Mouse (Mus musculus): ENCODE results near the gene Zfp358. TPM values are rescaled to one million over a fixed set of nuclear protein-coding genes. Genes with fewer than 3 reads are reported as not detected.

Gene Zfp358
- total RNA-seq, 4 experiments from 2014 or later = 27.6 to 32.1 (median 28.0) TPM

Other genes with a start within 250 kb of the Zfp358 start
- 10 to 100 TPM; 49.8 to 58.2 (median 50.7) TPM for gene Insr, start 213.5 kb upstream of the Zfp358 start, total RNA-seq (2022)
- gene A430078G23Rik, start 139.7 kb upstream of the Zfp358 start, total RNA-seq (2022) = not detected
- 10 to 100 TPM; 38.5 to 56.8 (median 45.3) TPM for gene Arhgef18, start 100.1 kb upstream of the Zfp358 start, total RNA-seq (2022)
- 1 to 10 TPM in 2 of 4 experiments, under 1 TPM in 2; 0.70 to 2.1 (median 1.1) TPM for gene Pex11g, start 25.5 kb upstream of the Zfp358 start, total RNA-seq (2022)
- gene Tex45, start 22.3 kb upstream of the Zfp358 start, total RNA-seq (2022) = under 1 TPM in 2 of 4 experiments, not detected in 2; 0.49 to 0.52 TPM
- 10 to 100 TPM; 83.5 to 97.9 (median 89.6) TPM for gene Mcoln1, start 7.3 kb downstream of the Zfp358 start, total RNA-seq (2022)
- gene Pnpla6, start 22.2 kb downstream of the Zfp358 start, total RNA-seq (2022) = 100 to 1,000 TPM in 1 of 4 experiments, 10 to 100 TPM in 3; 66.7 to 102 (median 88.9) TPM
- under 1 TPM in 1 of 4 experiments, not detected in 3; 0.56 TPM for gene C330021F23Rik, start 74.9 kb downstream of the Zfp358 start, total RNA-seq (2022)
- 10 to 100 TPM; 31.9 to 34.0 (median 32.6) TPM for gene Camsap3, start 94.2 kb downstream of the Zfp358 start, total RNA-seq (2022)
- 10 to 100 TPM; 39.1 to 45.9 (median 41.4) TPM for gene Xab2, start 128.2 kb downstream of the Zfp358 start, total RNA-seq (2022)
- gene Pet100, start 128.4 kb downstream of the Zfp358 start, total RNA-seq (2022) = 100 to 1,000 TPM in 1 of 4 experiments, 10 to 100 TPM in 3; 42.2 to 100 (median 80.9) TPM
- gene Pcp2, start 132.4 kb downstream of the Zfp358 start, total RNA-seq (2022) = not detected
- 10 to 100 TPM; 59.8 to 87.1 (median 69.4) TPM for gene Stxbp2, start 137.8 kb downstream of the Zfp358 start, total RNA-seq (2022)
- 1 to 10 TPM in 1 of 4 experiments, under 1 TPM in 3; 0.61 to 1.3 (median 0.75) TPM for gene Retn, start 162.6 kb downstream of the Zfp358 start, total RNA-seq (2022)
- under 1 TPM in 2 of 4 experiments, not detected in 2; 0.25 to 0.31 TPM for gene Mcemp1, start 172.6 kb downstream of the Zfp358 start, total RNA-seq (2022)
- gene Fcor, start 179.2 kb downstream of the Zfp358 start, total RNA-seq (2022) = 10 to 100 TPM in 3 of 4 experiments, 1 to 10 TPM in 1; 9.9 to 18.1 (median 14.7) TPM
- 10 to 100 TPM; 26.3 to 31.4 (median 28.6) TPM for gene Trappc5, start 183.2 kb downstream of the Zfp358 start, total RNA-seq (2022)
- gene Fcer2a, start 201.0 kb downstream of the Zfp358 start, total RNA-seq (2022) = not detected
- not detected for gene Clec4g, start 227.5 kb downstream of the Zfp358 start, total RNA-seq (2022)